In genomic region chr16:90098191-90098605, GRCm38 (mm10) we compare ENCODE assay signal across 14 mouse cellular contexts. TPM values are rescaled to one million over a fixed set of nuclear protein-coding genes. Genes with fewer than 3 reads are reported as not detected.
DNase-seq lines count a peak whose midpoint lies in the region; ATAC-seq and TF ChIP-seq lines count a peak whose summit lies in the region.
"Had no signal": no experiment of that assay in that cellular context is flagged by ENCODE, and none has a peak within 500 bp of the region (broad histone marks: within the 10 kb centered on the region; RNA-seq: fewer than 3 reads in every experiment).

No protein-coding gene starts in this region.

- no peaks in the 10 kb centered on the region for H3K9me3 ChIP-seq in embryonic facial prominence, embryonic 11.5 days (replicated peaks; ENCODE audit: control insufficient read depth, low read length)
- no peaks in the 10 kb centered on the region for H3K9me3 ChIP-seq in embryonic facial prominence, embryonic 10.5 days
- no peaks in the 10 kb centered on the region for H3K9me3 ChIP-seq in intestine, embryonic 15.5 days
- H3K9me3 ChIP-seq in kidney, postnatal 0 days (replicated peaks; ENCODE audit: low read length) = no peaks in the 10 kb centered on the region

- no peak overlapping the region for H3K27ac ChIP-seq in embryonic facial prominence, embryonic 11.5 days (replicated peaks; ENCODE audit: low read depth, low read length)
- H3K27ac ChIP-seq in embryonic facial prominence, embryonic 10.5 days (replicated peaks) = no peak overlapping the region
- H3K27ac ChIP-seq in intestine, embryonic 15.5 days = no peak overlapping the region
- H3K27ac ChIP-seq in kidney, postnatal 0 days = peak overlapping the region; percentile 76
- H3K27ac ChIP-seq: left cerebral cortex, adult 2 months had no signal

- WGBS in embryonic facial prominence, embryonic 11.5 days = 81% methylated on average over 11 of the region's 11 CpGs
- 84% methylated on average over 11 of the region's 11 CpGs for WGBS in embryonic facial prominence, embryonic 10.5 days
- 61% methylated on average over 11 of the region's 11 CpGs for WGBS in intestine, embryonic 15.5 days
- WGBS in kidney, postnatal 0 days = 54% methylated on average over 11 of the region's 11 CpGs

- no peaks in the 10 kb centered on the region; the same call in 1 of the 2 replicates for H3K4me1 ChIP-seq in embryonic facial prominence, embryonic 11.5 days (ENCODE audit: control insufficient read depth, insufficient read depth, low read length)
- peaks cover 57% of the 10 kb centered on the region for H3K4me1 ChIP-seq in embryonic facial prominence, embryonic 10.5 days
- H3K4me1 ChIP-seq in intestine, embryonic 15.5 days (replicated peaks) = peaks cover 4% of the 10 kb centered on the region; the same call in 1 of the 2 replicates
- peaks cover 9% of the 10 kb centered on the region; the same call in 1 of the 2 replicates for H3K4me1 ChIP-seq in kidney, postnatal 0 days (replicated peaks; ENCODE audit: insufficient read depth, low read length)

- intact Hi-C loops in left cerebral cortex, postnatal 14 days (cut with DNase I) = no loop called here

- no peaks in the 10 kb centered on the region for H3K27me3 ChIP-seq in embryonic facial prominence, embryonic 11.5 days (ENCODE audit: control insufficient read depth, insufficient read depth, low read length)
- no peaks in the 10 kb centered on the region for H3K27me3 ChIP-seq in embryonic facial prominence, embryonic 10.5 days (replicated peaks; ENCODE audit: low read depth, poor library complexity, severe bottlenecking)
- H3K27me3 ChIP-seq in intestine, embryonic 15.5 days (replicated peaks) = no peaks in the 10 kb centered on the region
- no peaks in the 10 kb centered on the region for H3K27me3 ChIP-seq in kidney, postnatal 0 days (ENCODE audit: insufficient read depth, low read length)

- no peak overlapping the region for H3K4me2 ChIP-seq in embryonic facial prominence, embryonic 11.5 days (ENCODE audit: low read depth, low read length)
- no peak overlapping the region for H3K4me2 ChIP-seq in intestine, embryonic 15.5 days (replicated peaks)
- no peak overlapping the region for H3K4me2 ChIP-seq in kidney, postnatal 0 days (ENCODE audit: low read length)

- no peak overlapping the region for H3K4me3 ChIP-seq in embryonic facial prominence, embryonic 11.5 days (ENCODE audit: low read depth, low read length)
- no peak overlapping the region for H3K4me3 ChIP-seq in embryonic facial prominence, embryonic 10.5 days
- H3K4me3 ChIP-seq in intestine, embryonic 15.5 days (replicated peaks) = no peak overlapping the region
- H3K4me3 ChIP-seq in kidney, postnatal 0 days (replicated peaks; ENCODE audit: low read depth, low read length) = no peak overlapping the region
- H3K4me3 ChIP-seq: left cerebral cortex, adult 2 months had no signal

- ATAC-seq in embryonic facial prominence, embryonic 11.5 days (replicated peaks; ENCODE audit: insufficient number of reproducible peaks, low FRiP score, low TSS enrichment, low read depth) = peak; percentile 37; the same call in 1 of the 2 replicates
- ATAC-seq in intestine, embryonic 15.5 days = peak; percentile 65
- peak; percentile 82 for ATAC-seq in kidney, postnatal 0 days (replicated peaks; ENCODE audit: low FRiP score, low read depth)
- ATAC-seq: inflammation-experienced regulatory T-cells, adult 6 months had no signal

- H3K36me3 ChIP-seq in embryonic facial prominence, embryonic 11.5 days (replicated peaks; ENCODE audit: control insufficient read depth, insufficient read depth, low read depth, low read length) = no peaks in the 10 kb centered on the region
- H3K36me3 ChIP-seq in embryonic facial prominence, embryonic 10.5 days (replicated peaks) = 0 out of 2 replicates have a peak, but pooled peaks cover 3% of the 10 kb centered on the region
- no peaks in the 10 kb centered on the region for H3K36me3 ChIP-seq in intestine, embryonic 15.5 days
- no peaks in the 10 kb centered on the region for H3K36me3 ChIP-seq in kidney, postnatal 0 days (ENCODE audit: insufficient read depth, low read length)

- TF ChIP-seq CTCF in kidney, postnatal 0 days (IDR thresholded peaks at IDR 0.05; ENCODE audit: low read depth) = no peak

- DNase-seq in embryonic facial prominence, embryonic 11.5 days (ENCODE audit: low spot score) = no peak
- no peak for DNase-seq in embryonic facial prominence, embryonic 10.5 days (ENCODE audit: low spot score)
- peak; percentile 34 for DNase-seq in kidney, postnatal 0 days (ENCODE audit: low spot score)
- peak; percentile 27 for DNase-seq in lung, postnatal 25 days (ENCODE audit: low spot score)
- DNase-seq in MN1 (ENCODE audit: low spot score) = no peak
- no peak for DNase-seq in layer of hippocampus, adult 9-11 months
- no peak for DNase-seq in left cerebral cortex, postnatal 14 days (ENCODE audit: low spot score in 2 of 2)
- DNase-seq: adrenal gland, postnatal 10 days; heart, adult 11 months; heart, postnatal 10 days; right cerebral cortex, postnatal 14 days had no signal

- no peak overlapping the region for H3K9ac ChIP-seq in embryonic facial prominence, embryonic 11.5 days (replicated peaks; ENCODE audit: low read length)
- H3K9ac ChIP-seq in intestine, embryonic 15.5 days = no peak overlapping the region
- H3K9ac ChIP-seq in kidney, postnatal 0 days (ENCODE audit: low read depth, low read length) = no peak overlapping the region

RNA-seq across cellular contexts. Expression of gene Tiam1, which starts 45.4 kb away (rescaled TPM):
- 31.2 and 33.8 TPM in 2 replicates for polyA plus RNA-seq in embryonic facial prominence, embryonic 11.5 days (2014; fragmentation: Nextera tagmentation; extraction: Ambion mirVana)
- 25.3 and 25.9 TPM in 2 replicates for polyA plus RNA-seq in embryonic facial prominence, embryonic 10.5 days (2016; fragmentation: Nextera tagmentation; extraction: Ambion mirVana)
- polyA plus RNA-seq in intestine, embryonic 15.5 days (2015; fragmentation: Nextera tagmentation; extraction: Ambion mirVana) = 12.3 and 12.4 TPM in 2 replicates
- polyA plus RNA-seq in kidney, postnatal 0 days (2015; fragmentation: Nextera tagmentation; extraction: Ambion mirVana) = 10.8 and 11.5 TPM in 2 replicates
- 100 to 1,000 TPM in 1 of 2 experiments, 10 to 100 TPM in 1; 88.5 to 101 TPM for total RNA-seq in left cerebral cortex, postnatal 14 days (2021)

Comparison
In these comparisons a context has a peak if more than half of its experiments do, and no peak if none do; other contexts are left out.
1. DNase-seq: peak in kidney, postnatal 0 days (single experiment) and lung, postnatal 25 days (single experiment); none in embryonic facial prominence, embryonic 11.5 days (single experiment), embryonic facial prominence, embryonic 10.5 days (single experiment), MN1 (single experiment), layer of hippocampus, adult 9-11 months (single experiment) and left cerebral cortex, postnatal 14 days (0 of 2).
2. Peak in every context shown above with its lines, with median percentiles within 50 percentile points of each other: ATAC-seq.